Mouse (Mus musculus): ENCODE data around the gene Mettl24.

The Mettl24 gene

GRCm38 (mm10) chr10:40683092-40683867 lies at the start of gene Mettl24:
Gene Mettl24 (plus strand): TSS chr10:40683282.
- in situ Hi-C loops (cut with MboI; ENCODE audit: unreplicated experiment in 2 of 2): no loop called here

- in situ Hi-C loops (cut with MboI; ENCODE audit: unreplicated experiment in 2 of 2): no loop called here
Observed at GRCm38 (mm10) chr10:40637331-40637730, 45.8 kb upstream of the Mettl24 start.

- in situ Hi-C loops (cut with MboI; ENCODE audit: unreplicated experiment in 2 of 2): no loop called here
Observed at GRCm38 (mm10) chr10:40638276-40638675, 44.8 kb upstream of the Mettl24 start.

- in situ Hi-C loops (cut with MboI; ENCODE audit: unreplicated experiment in 2 of 2): no loop called here
Observed at GRCm38 (mm10) chr10:40638823-40639819, 44.0 kb upstream of the Mettl24 start.

GRCm38 (mm10) chr10:40640406-40640805 lies 42.7 kb upstream of the Mettl24 start:
- in situ Hi-C loops (cut with MboI; ENCODE audit: unreplicated experiment in 2 of 2): no loop called here

GRCm38 (mm10) chr10:40641901-40642300 lies 41.2 kb upstream of the Mettl24 start:
- in situ Hi-C loops (cut with MboI; ENCODE audit: unreplicated experiment in 2 of 2): no loop called here

GRCm38 (mm10) chr10:40643126-40643525 lies 40.0 kb upstream of the Mettl24 start:
- in situ Hi-C loops (cut with MboI; ENCODE audit: unreplicated experiment in 2 of 2): no loop called here

- in situ Hi-C loops (cut with MboI; ENCODE audit: unreplicated experiment in 2 of 2): no loop called here
Observed at GRCm38 (mm10) chr10:40644456-40644855, 38.6 kb upstream of the Mettl24 start.

GRCm38 (mm10) chr10:40645346-40645745 lies 37.7 kb upstream of the Mettl24 start:
- in situ Hi-C loops (cut with MboI; ENCODE audit: unreplicated experiment in 2 of 2): no loop called here

GRCm38 (mm10) chr10:40648776-40649175 lies 34.3 kb upstream of the Mettl24 start:
- in situ Hi-C loops (cut with MboI; ENCODE audit: unreplicated experiment in 2 of 2): no loop called here

- in situ Hi-C loops (cut with MboI; ENCODE audit: unreplicated experiment in 2 of 2): loop anchor here (10.0 kb wide), 2 partner anchors 625 to 855 kb away; no protein-coding TSS in a partner anchor
Observed at GRCm38 (mm10) chr10:40649634-40650033, 33.4 kb upstream of the Mettl24 start.

GRCm38 (mm10) chr10:40651676-40652075 lies 31.4 kb upstream of the Mettl24 start:
- in situ Hi-C loops (cut with MboI; ENCODE audit: unreplicated experiment in 2 of 2): loop anchor here (10.0 kb wide), 2 partner anchors 623 to 853 kb away; no protein-coding TSS in a partner anchor

GRCm38 (mm10) chr10:40665270-40665669 lies 17.8 kb upstream of the Mettl24 start:
- in situ Hi-C loops (cut with MboI; ENCODE audit: unreplicated experiment in 2 of 2): no loop called here

- in situ Hi-C loops (cut with MboI; ENCODE audit: unreplicated experiment in 2 of 2): no loop called here
Observed at GRCm38 (mm10) chr10:40666943-40667342, 16.1 kb upstream of the Mettl24 start.

- in situ Hi-C loops (cut with MboI; ENCODE audit: unreplicated experiment in 2 of 2): no loop called here
Observed at GRCm38 (mm10) chr10:40668640-40669039, 14.4 kb upstream of the Mettl24 start.

GRCm38 (mm10) chr10:40672587-40673296 lies 10.3 kb upstream of the Mettl24 start:
- in situ Hi-C loops (cut with MboI; ENCODE audit: unreplicated experiment in 2 of 2): no loop called here

GRCm38 (mm10) chr10:40673297-40673665 lies 9.8 kb upstream of the Mettl24 start:
- in situ Hi-C loops (cut with MboI; ENCODE audit: unreplicated experiment in 2 of 2): no loop called here

- in situ Hi-C loops (cut with MboI; ENCODE audit: unreplicated experiment in 2 of 2): no loop called here
Observed at GRCm38 (mm10) chr10:40674151-40674550, 8.9 kb upstream of the Mettl24 start.

- in situ Hi-C loops (cut with MboI; ENCODE audit: unreplicated experiment in 2 of 2): no loop called here
Observed at GRCm38 (mm10) chr10:40675921-40676320, 7.2 kb upstream of the Mettl24 start.

GRCm38 (mm10) chr10:40678477-40678876 lies 4.6 kb upstream of the Mettl24 start:
- in situ Hi-C loops (cut with MboI; ENCODE audit: unreplicated experiment in 2 of 2): no loop called here

GRCm38 (mm10) chr10:40682470-40682869 lies 612 bp upstream of the Mettl24 start:
- in situ Hi-C loops (cut with MboI; ENCODE audit: unreplicated experiment in 2 of 2): no loop called here
